Mouse (Mus musculus): ENCODE results near the gene Ttc21a. TPM values are rescaled to one million over a fixed set of nuclear protein-coding genes. Genes with fewer than 3 reads are reported as not detected.

Ttc21a gene
- total RNA-seq, 1 experiment from 2014 or later, result 0.46 TPM

GRCm38 (mm10) chr9:119938496-119938895 is 1.1 kb downstream of the Ttc21a start:
- peak; percentile 50 for ATAC-seq (replicated peaks; ENCODE audit: low read depth, poor library complexity, severe bottlenecking)

DNA sequence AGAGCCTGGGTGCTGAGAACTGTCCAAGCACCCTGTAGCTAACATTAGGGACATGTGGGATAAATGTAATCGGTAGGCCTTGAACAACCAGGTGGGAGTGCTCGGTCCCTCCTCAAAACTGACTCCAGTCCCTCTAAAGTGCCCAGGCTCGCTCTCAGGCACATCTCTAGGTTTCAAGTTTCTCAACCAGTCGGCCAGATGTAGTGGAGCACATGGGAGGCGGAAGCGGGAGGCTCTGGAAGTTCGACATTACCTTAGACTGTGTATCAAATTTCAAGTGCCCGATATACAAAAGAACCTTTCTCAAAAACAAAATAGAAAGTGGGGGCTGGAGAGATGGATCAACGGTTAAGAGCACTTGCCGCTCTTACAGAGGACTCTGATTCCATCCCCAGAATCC is 2.2 kb downstream of the Ttc21a start:
- ATAC-seq (replicated peaks; ENCODE audit: low read depth, poor library complexity, severe bottlenecking), result no peak

DNA sequence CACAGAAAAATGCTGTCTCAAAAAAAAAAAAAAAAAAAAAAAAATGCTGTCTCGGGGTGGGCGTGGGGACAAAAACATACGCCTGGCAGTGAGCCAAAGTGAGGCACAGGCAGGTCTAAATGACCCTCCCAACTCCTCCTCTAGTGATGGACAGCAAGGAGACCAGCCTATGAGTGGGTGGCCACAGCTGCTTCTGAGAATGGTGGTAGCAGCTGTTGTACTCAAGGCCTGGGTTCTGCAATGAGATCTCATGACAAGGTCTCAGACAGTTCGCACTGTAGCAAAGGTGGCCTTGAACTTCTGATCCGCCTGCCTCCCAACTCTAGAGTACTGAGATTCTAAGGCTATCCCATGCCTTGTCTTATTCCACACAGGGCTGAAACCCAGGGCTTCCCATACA is 4.0 kb downstream of the Ttc21a start:
- no peak for ATAC-seq (replicated peaks; ENCODE audit: low read depth, poor library complexity, severe bottlenecking)

DNA sequence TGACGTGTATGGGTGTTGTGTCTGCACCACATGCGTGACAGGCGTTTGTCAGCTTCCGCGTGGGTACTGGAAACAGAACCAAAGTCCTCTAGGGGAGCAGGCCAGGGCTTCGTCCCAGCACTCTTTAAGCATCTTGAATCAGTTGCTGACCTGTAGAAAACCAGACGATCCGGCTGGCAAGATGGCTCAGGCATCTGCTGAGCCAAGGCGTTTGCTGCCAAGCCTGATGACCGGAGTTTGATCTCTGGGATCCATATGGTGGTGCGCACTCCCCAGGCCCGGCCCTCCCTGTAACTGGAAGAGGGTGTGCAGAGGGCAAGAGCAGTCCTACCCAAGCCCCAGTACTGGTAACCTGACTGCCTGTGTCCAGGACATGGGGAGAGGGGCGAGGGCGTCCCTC is 4.5 kb downstream of the Ttc21a start:
- no peak for ATAC-seq (replicated peaks; ENCODE audit: low read depth, poor library complexity, severe bottlenecking)

- ATAC-seq (replicated peaks; ENCODE audit: low read depth, poor library complexity, severe bottlenecking), result peak; percentile 57
These were observed 5.9 kb downstream of the Ttc21a start for GRCm38 (mm10) chr9:119943326-119943725.

DNA sequence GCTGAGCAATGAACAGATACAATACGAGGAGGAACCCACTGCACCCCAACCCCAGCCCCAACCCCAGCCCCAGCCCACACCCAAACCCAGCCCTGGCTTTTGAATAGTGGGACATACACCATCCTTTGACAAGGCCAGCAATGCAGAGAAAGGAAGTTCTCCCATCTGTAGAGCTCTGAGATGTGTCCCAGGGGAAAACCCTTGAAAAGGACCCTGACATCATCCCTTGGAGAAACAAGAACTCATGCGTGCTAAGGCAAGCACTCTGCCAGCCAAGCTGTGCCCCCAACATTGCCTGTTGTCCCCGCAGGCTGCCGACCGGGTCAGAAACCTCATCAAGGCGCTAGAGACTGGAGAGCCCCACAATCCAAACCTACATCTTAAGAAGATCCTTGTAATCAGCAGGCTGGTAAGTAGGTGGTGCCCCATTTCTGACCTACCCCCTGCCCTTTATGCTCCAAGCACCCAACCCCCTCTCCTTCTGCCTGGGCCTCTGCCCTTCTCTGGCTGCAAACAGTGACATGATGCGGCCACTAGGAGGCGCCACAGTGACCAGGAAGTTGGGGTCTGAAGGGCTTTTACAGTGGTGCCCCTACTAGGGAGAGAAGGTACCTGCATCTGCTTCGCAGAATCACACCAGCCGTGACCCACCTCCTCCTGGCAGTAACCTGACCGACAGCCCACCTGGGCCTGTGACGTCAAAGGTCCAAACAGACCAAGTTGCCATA is 7.9 kb downstream of the Ttc21a start:
- ATAC-seq (replicated peaks; ENCODE audit: low read depth, poor library complexity, severe bottlenecking), result no peak; the same call in 1 of the 2 replicates

DNA sequence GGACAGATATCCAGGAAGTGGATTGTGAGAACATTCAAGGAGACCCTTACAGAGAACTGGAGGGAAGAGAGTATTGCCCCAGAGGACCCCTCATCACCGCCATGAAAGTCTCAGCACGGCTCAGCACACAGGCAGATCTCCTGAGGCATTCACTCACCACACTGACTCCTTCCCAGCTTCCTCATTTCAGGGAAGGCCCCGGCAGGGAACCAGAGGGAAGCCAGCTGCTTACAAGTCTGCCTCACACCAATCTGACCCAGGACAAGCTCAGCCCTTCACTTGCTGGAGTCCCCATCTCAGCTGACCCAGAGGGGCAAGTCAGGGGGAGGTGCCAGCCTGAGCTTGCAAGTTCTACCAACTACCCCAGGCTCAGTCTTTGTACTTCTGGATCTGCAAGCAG is 11.4 kb downstream of the Ttc21a start:
- ATAC-seq (replicated peaks; ENCODE audit: low read depth, poor library complexity, severe bottlenecking), result peak; percentile 84

GRCm38 (mm10) chr9:119950434-119950833 is 13.0 kb downstream of the Ttc21a start:
- ATAC-seq (replicated peaks; ENCODE audit: low read depth, poor library complexity, severe bottlenecking), result no peak

DNA sequence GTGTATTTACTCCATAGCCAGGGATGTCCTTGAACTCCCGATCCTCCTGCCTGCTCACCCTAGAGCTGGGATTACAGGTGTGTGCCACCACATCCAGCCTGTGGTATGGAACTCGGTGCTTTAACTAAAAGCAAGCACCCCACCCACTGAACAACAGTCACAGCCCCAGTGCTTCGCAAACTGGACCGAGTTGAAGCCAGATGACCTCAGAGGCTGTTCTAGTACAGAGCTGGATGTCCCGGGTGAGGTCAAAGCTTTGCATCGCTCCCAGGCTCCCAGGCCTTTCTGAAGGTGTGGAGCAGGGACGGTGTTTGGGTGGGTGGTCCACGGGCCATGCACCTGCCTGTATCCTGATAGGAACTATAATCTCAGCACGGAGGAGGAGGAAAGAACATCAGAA is 14.0 kb downstream of the Ttc21a start:
- ATAC-seq (replicated peaks; ENCODE audit: low read depth, poor library complexity, severe bottlenecking), result no peak

DNA sequence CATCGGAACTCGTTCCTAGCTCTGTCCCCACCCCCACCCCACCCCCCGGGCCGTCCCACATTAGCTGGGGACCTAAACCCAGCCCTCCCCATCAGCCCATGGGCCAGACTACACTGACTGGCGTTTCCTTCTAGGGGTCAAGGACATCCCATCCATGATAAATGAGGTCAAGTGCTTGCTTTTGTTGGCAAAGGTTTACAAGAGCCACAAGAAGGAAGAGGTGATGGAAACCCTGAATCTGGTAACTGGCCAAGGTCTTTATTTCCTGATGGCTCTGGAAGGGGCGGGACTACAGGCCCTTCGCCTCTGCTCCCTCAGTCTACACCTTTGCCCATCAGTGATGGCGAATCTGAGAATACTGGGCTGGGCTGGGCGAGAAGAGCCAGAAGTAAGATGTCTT is 21.4 kb downstream of the Ttc21a start:
- ATAC-seq (replicated peaks; ENCODE audit: low read depth, poor library complexity, severe bottlenecking), result no peak

DNA sequence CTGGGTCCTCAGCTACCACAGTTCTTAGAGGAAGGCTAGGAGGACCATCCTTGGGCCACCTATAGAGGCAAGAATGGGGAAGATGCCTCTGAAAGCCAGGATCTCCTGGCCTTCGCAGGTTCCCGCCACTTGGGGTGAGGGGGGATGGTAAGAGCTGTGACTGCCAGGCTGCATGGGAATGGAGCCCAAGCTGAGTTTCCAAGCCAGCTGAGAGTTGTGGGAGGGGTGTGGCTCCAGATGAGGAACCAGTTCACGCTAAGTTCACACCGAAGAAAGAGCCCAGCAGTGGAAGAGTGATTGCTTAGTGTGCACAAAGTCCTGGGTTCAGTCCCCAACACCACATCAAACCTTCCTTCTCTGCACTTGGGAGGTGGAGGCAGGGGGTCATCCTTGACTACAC is 24.8 kb downstream of the Ttc21a start:
- peak; percentile 20; the same call in 1 of the 2 replicates for ATAC-seq (replicated peaks; ENCODE audit: low read depth, poor library complexity, severe bottlenecking)

DNA sequence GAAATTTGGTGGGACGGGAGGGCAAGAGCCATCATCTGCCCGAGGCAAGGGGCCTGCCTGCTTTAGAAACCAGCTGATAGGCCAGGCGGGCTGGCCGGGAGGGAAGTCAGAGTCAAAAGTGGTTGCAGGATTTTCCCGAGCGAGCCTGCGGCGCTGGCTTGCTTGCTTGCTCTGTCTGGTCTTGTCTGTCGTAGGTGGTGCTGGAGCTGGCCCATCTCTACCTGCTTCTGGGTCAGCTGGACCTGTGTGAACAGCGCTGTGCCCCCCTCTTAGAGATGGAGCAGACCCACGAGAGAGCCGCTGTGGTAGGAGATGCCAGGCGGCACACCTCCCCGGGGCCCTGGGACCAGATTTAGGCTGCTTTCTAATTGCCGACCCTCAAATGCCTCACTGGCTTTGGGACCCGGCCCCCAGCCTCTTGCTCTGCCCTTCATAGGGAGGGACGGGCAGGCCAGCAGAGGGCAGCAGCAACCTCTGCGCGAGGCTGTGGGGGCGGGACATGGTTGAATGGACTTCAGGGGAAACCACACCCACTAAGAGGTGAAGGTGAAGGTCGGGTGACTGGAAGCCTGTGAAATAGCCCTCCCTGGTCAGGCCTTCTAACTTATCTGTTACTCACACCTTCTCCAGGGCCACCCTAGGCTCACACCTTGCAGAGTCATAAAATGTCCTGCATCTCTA is 25.7 kb downstream of the Ttc21a start:
- peak; percentile 96 for ATAC-seq (replicated peaks; ENCODE audit: low read depth, poor library complexity, severe bottlenecking)

- ATAC-seq (replicated peaks; ENCODE audit: low read depth, poor library complexity, severe bottlenecking), result no peak
These were observed 26.8 kb downstream of the Ttc21a start for GRCm38 (mm10) chr9:119964206-119964605.

GRCm38 (mm10) chr9:119965186-119965585 is 27.8 kb downstream of the Ttc21a start:
- ATAC-seq (replicated peaks; ENCODE audit: low read depth, poor library complexity, severe bottlenecking), result no peak

DNA sequence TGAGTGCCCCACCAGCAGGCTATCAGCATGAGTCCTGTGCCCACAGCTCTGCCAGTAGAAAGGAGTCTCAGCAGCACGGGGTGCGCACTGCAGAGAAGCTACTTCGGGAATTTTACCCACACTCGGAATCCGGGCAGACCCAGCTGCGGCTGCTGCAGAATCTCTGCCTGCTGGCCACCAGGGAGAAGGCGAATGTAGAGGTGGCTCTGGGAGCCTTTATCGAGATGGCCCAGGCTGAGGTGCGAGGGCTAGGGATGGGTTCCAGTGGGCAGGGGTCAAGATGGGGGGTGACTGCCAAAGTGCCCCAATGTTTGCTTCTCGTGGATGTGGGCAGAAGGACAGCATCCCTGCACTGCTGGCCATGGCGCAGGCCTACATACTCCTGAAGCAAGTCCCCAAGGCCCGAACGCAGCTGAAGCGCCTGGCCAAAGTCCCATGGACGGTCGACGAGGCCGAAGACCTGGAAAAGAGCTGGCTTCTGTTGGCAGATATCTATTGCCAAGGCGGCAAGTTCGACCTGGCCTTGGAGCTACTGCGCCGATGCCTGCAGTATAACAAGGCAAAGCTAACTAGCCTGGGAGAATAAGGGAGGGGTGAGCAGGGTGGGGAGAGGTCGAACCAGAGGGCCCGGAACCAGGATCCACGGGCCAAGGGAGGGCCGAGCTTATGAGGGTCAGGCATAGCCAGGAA is 29.0 kb downstream of the Ttc21a start:
- ATAC-seq (replicated peaks; ENCODE audit: low read depth, poor library complexity, severe bottlenecking), result no peak

DNA sequence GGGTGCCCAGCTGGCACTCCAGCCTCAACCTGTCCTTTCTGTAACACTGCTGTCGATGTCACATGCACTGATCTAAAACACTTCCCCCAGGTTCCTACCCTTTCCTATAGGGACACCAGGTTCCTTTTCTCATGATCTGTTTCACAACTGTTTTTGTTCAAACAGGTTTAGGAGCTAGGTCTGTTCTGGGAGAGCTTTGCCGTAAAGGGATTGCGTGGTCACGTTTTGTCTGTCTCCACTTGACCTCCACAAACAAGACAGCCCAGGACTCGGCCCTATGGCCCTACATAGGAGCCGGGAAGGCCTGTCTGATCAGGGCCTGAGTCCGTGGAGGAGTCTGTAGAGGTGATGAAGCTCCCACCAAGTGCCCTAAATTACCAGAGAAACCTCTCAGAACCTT is 32.4 kb downstream of the Ttc21a start:
- ATAC-seq (replicated peaks; ENCODE audit: low read depth, poor library complexity, severe bottlenecking), result no peak

DNA sequence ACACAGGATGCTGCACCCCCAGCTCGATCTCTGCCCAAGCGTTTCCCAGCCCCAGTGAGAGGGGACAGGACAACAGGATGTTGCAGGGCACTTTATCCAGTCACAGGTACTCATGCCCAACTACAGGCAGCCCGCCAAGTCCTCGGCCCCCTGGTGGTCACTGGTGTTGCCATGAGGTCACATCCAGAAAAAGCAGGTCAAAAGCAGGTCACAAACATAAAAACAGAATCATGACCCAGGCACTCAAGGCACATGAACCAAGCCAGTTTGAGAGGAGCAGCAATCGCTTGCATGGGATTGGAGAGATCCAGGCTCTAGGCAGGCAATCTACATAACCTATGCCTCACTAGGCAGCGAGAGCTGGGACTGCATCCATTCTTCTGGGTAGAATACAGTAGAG is 32.8 kb downstream of the Ttc21a start:
- 0 out of 2 replicates have a peak, but pooled peaks have one; percentile 34 for ATAC-seq (replicated peaks; ENCODE audit: low read depth, poor library complexity, severe bottlenecking)

DNA sequence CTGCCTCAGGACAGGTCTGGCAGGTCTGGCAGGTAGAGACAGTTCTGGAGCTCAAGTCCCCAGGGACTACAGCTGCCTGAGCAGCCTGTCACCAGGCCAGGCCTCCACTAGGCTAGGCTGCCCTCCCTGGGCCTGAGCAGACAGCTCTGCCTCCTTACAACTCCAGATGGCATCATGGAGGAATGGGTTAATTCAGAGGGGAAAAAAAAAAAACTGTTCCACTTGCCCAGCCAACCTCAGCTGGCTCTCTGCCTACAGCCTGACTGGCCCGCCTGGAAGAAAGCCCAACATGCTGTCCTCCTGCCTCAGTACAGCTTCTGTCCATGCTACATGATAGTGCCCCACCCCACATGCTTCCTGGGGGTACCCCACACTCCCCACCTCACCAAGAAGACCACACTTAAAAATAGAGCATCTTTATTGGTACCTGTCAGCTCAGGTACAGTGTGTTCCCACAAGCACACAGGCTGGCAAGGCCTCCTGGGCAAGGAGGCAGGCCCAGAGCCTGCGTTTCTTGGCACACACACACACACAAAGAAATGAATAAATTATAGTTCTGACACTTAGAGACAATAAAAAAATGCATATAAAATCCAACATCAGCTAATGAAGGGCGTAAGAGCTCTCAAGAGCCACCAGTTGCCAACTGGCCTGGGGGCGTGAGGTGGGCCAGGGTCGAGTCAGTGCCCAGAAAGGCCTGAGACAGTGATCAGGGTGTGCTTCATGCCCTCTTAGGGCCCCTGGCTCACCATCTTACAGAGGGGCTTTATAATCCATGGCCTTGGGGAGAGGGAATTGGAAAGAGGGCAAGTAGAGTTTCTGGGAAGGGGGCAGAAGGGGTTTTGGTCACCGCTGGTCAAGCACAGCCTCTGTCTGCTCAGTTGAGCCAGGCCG is 33.6 kb downstream of the Ttc21a start:
- no peak for ATAC-seq (replicated peaks; ENCODE audit: low read depth, poor library complexity, severe bottlenecking)

DNA sequence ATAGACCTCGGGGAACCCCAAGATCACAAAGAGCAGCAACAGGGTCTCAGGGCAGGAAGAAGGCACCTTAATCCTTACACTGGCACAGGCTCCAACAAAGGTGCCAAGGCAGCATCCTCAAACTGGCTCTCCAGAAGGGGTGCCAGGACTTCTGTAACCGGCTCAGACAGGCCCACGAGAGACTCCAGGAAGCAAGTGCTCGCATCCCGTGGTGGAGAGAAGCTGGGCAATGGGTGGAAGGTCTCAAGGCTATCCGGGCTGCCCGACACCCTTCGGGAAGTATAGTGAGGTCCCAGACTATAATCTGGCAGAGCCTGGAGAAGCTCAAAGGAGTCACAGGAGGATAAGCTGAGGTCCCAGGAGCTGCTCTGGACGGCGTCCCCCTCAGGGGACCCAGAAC is 34.8 kb downstream of the Ttc21a start:
- ATAC-seq (replicated peaks; ENCODE audit: low read depth, poor library complexity, severe bottlenecking), result no peak

- ATAC-seq (replicated peaks; ENCODE audit: low read depth, poor library complexity, severe bottlenecking), result no peak
These were observed 35.2 kb downstream of the Ttc21a start for GRCm38 (mm10) chr9:119972582-119972981.
